Mouse (Mus musculus) spleen, postnatal 36 days (tissue): ENCODE data around the gene Hist2h2bb.
"Not testable (repeated sequence)": the region's sequence is repeated elsewhere in the genome, so short reads cannot be mapped to it uniquely, and the experiment has no call there.

Source experiments
- DNase-seq, 2 experiments: peaks; one replicate each; pipeline ENCODE4 v3.0.0; 2022; ENCODE audit warnings: low spot score in 2 of 2, mixed read lengths in 1 of 2

Hist2h2bb gene

DNA sequence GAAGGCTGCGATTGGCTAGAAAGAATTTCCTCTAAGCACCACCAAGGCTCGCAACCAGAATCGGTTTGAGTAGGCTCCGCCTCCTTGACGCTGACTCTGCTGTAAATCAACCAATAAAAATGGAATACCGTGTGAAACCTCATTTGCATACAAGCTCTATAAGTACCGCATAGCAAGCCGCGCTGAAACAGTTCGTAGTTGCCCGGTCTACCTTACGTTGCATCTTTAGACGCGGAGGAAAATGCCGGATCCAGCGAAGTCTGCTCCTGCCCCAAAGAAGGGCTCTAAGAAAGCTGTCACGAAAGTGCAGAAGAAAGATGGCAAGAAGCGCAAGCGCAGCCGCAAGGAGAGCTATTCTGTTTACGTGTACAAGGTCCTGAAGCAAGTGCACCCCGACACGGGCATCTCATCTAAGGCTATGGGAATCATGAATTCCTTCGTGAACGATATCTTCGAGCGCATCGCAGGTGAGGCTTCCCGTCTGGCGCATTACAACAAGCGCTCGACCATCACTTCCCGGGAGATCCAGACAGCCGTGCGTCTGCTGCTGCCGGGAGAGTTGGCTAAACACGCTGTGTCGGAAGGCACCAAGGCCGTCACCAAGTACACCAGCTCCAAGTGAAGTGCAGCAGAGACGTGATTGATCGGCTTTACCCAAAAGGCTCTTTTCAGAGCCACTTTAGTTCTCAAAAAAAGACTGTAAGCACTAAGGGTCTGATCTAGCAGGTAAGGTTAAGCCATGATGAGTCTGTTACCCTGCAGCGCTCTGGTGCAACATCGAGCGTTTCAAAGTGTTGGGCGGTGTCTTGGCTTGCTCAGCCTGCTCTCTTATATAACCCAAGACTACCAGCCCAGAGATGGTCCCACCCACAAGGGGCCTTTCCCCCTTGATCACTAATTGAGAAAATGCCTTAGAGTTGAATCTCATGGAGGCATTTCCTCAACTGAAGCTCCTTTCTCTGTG lies at the start of gene Hist2h2bb:
Gene Hist2h2bb, plus strand, starts transcription at position 242 of the 964 bp plus-strand sequence.
- peak; percentile 94 to 97 for DNase-seq

DNA sequence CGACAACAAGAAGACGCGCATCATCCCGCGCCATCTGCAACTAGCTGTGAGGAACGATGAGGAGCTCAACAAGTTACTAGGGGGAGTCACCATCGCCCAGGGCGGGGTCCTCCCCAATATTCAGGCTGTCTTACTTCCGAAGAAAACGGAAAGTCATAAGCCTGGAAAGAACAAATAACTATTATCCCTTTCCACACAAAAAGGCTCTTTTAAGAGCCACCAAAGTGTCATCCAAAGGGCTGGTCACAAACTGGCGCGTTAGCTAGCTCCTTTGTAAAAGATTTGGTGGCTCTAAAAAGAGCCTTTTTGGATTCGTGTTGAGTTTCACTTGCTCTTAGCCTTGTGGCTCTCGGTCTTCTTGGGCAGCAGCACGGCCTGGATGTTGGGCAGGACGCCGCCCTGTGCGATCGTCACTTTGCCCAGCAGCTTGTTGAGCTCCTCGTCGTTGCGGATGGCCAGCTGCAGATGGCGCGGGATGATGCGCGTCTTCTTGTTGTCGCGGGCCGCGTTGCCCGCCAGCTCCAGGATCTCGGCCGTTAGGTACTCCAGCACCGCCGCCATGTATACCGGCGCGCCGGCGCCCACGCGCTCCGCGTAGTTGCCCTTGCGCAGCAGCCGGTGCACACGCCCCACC lies 49.3 kb upstream of the Hist2h2bb start:
- not testable (repeated sequence) for DNase-seq

DNA sequence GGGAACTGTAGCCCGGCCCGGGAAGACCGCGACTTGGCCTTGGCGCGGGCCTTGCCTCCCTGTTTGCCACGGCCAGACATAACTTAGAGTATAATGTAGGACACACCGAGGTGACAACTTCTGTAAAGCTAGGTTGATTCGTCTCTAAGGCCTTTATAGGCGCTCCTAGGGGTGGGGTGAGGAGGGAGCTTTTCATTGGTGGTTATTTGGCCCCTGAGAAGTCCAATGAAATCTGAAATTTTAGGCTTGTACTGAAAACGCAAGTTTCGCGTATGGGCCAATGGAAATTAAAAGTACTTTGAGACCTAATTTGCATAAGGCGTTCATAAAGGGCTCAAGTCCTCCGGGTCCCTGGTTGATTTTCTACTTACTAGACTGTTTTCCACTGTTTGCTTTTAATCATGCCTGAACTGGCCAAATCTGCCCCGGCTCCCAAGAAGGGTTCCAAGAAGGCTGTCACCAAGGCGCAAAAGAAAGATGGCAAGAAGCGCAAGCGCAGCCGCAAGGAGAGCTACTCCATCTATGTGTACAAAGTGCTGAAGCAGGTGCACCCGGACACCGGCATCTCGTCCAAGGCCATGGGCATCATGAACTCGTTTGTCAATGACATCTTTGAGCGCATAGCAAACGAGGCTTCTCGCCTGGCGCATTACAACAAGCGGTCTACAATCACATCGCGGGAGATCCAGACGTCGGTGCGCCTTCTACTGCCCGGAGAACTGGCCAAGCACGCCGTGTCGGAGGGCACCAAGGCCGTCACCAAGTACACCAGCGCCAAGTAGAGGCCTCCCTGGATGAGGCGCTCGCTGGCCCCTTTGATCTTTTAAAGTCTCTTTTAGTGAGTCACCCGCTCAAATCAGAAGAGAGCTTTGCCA lies 48.5 kb upstream of the Hist2h2bb start, which contains the start of the genes Hist2h2ac and Hist2h2be:
Gene Hist2h2ac, minus strand, starts transcription at position 116 of the 875 bp plus-strand sequence.
Gene Hist2h2be, plus strand, starts transcription at position 355 of the 875 bp plus-strand sequence.
- peak; percentile 93 to 96 for DNase-seq

DNA sequence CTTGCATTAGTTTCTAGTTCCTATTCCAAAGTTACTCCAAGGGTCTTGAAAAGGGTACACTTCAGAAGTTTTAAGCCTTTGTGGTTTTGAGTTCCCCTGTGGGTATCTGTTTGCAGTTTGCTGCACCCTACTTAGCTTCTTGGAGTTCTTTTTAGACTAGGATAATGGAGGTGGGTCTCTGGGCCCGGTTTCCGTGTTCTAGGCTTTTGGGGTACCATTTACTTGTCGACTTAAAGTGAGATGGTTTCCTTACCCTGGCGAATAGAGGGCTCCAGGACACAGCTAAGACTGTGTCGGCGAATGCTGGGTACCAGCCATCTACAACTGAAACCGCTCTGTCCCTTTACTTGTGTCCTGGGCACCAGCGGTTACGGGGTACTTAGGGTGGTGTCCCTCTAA lies 47.9 kb upstream of the Hist2h2bb start:
- DNase-seq = peak in 1 of 2 experiments; percentile 30

DNA sequence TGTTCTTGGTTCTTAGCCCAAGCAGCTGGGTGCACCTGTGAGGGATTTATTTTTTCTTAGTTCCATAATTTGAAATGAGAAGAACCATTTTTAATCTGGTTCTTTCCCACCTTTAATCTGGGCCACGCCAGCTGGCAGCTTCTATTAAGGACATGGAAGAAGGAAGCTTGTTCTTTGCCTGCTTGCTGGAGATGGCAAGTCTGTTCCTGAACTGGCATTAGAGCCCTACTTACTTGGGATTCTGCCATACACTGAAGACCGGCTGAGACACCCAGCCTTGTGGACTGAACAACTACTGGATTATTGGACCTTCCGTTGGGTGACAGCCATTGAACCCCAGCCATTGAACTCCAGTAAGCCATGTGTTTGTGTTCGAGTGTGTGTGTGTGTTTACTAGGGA lies 46.8 kb upstream of the Hist2h2bb start:
- DNase-seq = no peak

DNA sequence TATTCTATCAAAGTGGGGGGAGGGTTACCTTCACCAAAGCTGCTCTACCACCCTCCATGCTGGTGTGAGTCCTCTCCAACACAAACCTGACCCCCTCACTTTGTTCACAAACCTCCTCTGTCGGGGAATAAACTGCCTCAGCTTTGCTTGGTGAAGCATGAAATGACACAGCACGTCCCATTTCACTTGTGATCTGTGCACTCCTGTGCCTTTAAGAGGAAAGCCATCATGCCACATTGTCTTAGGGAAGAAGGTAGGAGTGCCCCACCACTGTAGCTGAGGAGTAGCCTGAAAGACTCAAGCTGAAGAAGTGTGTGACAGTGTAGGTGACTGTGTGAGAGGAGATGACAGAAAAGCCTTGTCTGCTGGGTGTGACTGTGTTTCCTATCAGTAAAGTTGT lies 44.1 kb upstream of the Hist2h2bb start:
- DNase-seq = no peak

DNA sequence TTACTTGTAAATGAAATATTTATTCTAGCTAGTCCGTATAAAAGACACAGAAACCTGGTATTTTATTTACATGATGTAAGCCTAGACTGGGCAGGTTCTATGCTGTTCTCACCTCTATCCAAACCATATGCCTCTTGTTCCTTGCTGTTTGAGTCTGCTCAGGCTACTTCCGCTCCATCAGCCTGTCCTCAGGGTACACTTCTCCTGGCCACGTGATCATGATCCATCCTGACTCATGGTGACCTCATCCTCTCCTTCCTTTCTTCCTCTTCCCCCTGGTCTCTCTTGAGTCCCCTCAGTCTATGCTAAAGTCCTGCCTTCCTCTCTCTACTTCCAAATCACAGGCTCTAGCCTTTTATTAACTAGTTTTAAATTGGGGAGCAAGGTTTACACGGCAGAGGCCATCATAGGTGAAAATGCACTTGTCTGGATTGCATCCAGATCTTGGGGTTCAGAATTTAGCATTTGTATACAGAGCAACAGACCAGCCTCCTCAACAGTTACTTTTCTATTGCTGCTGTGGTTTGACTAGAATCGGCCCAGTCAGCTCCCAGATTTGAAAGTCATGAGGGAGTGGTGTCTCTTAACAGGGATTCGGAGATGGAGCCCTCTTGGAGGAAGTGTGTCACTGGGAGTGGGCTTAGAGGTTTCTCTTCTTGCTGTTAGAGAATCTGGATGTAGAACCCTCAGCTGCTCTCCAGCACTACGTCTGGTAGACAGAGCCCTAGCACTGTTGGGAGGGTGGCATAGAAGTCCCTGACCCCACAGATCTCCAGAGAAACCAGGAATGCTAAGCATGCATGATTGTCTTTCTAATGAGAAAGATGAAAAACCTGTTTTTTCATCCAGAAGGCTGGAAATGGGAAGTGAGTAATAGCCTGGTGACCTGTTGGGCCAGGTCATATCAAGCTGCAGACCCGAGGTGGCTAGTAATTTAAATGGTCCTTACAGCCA lies 42.6 kb upstream of the Hist2h2bb start:
- DNase-seq = no peak

DNA sequence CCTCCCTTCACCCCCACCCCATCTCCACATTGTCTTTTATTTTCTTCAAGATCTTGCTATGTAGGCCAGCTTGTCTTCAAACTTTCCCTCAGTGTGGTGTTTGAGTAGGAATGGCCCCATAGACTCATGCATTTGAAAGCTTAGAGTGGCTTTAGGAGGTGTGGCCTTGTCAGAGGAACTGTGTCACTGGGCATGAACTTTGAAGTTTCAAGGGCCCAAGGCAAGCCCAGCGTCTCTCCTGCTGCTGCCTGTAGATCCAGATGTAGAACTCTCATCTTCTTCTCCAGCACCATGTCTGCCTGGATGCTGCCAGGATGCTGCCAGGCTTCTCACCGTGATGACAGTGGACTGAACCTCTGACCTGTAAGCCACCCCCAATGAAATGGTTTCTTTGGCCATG lies 40.7 kb upstream of the Hist2h2bb start:
- DNase-seq = no peak

DNA sequence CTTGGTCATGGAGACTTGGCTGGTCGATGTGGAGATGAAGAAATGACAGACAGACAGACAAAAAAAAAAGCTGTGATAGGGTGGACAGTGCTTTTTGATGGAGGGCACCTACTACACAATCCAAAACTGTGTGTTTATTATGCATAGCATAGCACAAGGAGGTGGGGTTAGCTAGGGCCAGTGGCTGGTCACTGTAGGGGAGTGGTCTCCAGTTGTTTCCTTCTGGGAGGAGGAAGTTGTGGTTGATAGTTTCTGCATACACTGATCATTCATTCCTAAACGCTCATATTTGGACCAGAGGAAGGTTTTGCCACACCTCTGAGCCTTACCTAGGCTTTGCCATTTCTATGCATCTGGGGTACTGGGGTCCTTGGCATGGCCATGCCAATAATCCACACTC lies 39.1 kb upstream of the Hist2h2bb start:
- no peak for DNase-seq

GRCm38 (mm10) chr3:96230910-96231757 lies 38.4 kb upstream of the Hist2h2bb start:
- no peak for DNase-seq

DNA sequence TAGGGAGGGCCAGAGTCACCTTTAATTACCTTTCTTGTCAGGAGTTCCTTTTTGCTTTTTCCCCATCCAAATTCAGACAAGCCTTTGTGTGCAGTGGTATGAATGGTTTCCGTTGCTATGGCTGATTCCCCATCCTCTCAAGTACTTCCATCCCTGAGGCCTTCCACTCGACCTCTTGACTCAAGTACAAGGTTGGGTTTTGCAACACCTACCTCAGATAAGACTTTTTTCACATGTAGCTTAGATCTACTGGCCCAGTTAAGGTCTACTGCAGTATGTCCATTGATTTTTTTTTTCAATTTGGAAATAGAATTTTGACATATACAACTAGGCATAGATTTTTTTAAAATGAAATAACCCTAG lies 37.8 kb upstream of the Hist2h2bb start:
- DNase-seq = no peak

DNA sequence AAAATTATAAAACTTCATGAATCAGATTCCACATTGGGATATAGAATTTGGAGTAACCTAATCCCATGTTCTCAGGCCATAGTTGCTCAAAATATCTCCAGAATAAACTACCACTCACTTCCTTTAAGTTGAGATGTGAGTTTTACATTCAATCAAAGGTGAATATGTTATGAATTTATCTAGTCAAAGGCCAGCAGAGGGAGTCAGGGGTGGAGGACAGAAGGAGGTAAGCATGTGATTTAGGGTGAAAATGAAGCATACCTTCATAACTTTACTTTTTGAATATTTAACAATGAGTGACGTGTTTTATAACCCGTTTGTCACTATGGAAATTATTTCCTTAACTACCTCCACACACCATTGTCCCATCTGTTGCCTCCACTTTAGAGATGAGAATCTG lies 34.6 kb upstream of the Hist2h2bb start:
- no peak for DNase-seq

GRCm38 (mm10) chr3:96235836-96236235 lies 33.7 kb upstream of the Hist2h2bb start:
- DNase-seq = no peak

DNA sequence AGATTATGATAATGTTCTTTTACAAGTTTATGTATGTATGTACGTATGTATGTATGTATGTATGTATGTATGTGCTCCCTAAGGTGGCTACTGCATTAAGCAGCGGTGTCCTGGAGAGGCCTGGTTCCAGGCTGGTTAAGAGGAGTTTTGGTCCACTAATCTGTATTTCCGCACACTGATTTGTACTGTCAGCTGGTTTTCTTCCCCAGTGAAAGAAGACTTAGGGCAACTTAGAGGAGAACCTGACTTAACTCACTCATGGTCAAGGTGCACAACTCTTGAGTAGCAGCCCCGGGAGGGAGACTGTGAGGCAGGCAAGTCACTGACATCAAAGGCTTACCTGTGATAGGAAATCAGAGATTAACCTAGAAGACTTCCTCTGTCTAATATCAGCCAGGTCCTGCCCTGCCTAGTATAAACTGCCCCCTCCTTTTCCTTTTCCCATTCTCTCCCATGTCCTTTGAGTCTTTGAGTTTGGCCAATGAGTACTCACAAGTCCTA lies 32.7 kb upstream of the Hist2h2bb start:
- no peak for DNase-seq

DNA sequence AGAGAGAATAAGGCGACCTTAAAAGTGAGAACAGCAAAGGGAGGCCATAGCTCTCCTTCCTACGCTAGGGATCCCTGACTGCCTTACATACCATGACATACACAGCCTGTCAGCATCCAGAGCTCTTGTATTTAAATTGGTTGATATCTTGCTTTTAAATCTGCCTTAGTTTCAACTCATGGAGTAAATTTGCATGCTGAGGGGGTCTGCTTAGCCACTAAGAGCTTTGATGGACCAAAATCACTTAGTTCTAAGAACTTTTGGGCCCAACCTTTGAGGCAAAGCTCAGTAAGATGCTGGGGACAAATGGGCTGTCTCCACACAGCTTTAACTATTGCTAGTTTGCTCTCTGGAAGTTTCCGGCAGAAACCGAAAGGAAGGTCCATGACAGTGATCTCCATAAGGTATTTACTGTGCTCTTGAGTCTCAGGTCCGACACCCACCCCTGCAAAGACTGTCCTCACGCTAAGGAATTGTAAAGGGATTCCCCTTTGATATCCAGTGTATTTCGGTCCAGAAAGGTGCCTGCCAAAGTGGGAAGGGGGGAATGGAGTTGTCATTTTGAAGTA lies 32.1 kb upstream of the Hist2h2bb start:
- no peak for DNase-seq

DNA sequence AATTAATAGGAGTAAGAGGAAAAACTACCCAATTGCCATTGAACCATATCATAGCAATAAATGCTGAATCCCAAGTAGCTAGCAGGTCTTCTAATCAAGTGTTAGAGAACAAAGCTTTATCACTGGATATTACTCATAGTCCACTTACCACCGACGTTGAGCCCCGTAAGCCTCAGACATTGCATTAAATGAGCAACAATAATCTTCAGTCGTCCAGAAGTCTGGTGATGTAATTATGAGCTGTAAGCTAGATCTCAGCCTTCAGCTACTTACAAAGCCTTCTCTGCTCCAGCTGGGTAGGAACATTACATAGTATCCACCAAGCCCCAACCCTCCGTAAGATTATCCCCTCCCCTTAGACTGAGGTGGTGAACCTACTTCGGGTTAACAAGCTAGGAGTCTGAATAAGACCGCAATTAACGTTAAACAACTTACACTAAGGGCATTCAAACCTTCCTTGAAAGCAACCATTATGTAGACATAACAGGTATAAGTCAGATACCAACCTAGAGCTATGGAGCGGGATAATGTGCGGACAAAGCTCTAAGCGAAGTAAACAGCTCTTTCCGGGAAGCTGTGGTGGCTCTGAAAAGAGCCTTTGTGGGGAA lies 31.5 kb upstream of the Hist2h2bb start:
- DNase-seq = no peak

DNA sequence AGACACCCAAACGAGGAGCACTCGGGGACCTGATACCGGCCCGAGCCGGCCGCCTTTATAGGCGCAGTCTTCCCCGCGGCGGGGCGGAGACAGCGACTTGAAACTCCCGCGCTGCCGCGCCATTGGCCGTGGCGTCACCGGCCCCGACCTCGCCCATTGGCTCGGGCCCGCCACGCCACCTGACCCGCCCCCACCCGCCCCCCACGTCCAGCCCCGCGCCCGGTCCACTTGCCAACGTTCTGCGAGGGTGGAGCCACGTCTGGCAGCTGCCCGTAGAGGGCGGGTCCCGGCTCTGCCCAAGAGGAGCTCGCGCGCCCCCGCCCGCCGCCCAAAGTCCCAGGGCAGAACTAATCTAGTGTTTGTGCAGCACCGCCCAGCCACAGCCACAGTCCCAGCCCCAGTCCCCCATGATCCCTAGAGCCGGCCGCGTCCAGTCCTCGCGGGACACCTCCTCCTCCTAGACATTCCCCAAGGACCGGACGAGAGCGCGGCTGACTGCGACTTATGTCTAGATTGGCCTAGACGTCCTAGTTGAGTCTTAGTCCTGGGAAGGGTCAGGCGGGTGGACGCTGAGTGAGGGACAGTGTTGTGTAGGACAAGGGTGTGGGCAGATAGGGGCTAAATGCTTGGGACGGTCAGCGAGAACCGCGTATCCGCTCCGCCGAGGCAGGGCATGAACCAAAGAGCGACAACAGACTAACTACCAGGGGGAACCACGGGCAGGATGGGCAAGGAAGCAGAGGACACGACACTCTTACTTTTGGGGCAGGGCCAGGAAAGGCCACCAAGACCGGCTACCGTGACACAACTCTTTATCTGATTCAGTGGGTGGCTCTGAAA lies 30.4 kb upstream of the Hist2h2bb start, which contains the start of gene Hist2h3c2:
Gene Hist2h3c2, minus strand, starts transcription at position 174 of the 840 bp plus-strand sequence.
- peak; percentile 56 to 61 for DNase-seq
